Mouse (Mus musculus) spleen, embryonic (tissue): ENCODE data around the gene Ing4.
"Not testable (repeated sequence)": the region's sequence is repeated elsewhere in the genome, so short reads cannot be mapped to it uniquely, and the experiment has no call there.

Experiments used
- CTCF ChIA-PET: fragments of 350-600 bp; sonication (Branson Sonifier 250); formaldehyde crosslinking; loops from one replicate; lab custom pipeline; 2022; lab: Charles Lee

The Ing4 gene

DNA sequence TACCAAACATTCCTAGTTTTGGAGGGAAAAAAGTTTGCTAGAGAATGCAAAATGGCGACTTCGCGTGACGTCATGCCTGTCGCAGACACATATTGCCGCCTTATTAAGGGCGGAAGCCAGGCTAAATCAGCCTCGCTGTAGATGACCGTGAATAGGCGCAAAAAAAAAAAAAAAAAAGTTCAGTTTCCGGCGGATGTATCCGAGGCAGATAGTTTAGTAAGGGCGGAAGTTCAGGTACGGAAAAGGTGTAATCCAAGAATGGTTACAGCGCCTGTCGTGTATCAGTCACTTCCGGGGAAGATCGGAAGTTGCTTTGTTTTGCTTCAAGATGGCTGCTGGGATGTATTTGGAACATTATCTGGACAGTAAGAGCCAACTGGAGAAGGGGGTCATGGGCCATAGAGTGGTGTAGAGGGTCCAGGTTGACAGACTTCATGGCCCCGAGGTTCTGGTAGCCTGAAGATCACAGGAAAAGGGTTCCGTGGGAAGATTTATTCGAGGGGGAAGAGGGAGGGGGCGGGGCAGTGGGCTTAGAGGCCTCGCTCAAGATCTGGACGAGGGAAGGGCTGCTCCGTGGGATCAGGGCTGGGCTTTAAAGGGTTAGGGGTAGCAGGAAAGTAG, at the start of gene Ing4:
Gene Ing4 (plus strand): TSS at position 228 of the 621 bp plus-strand sequence.
- CTCF ChIA-PET, result no interaction called here

DNA sequence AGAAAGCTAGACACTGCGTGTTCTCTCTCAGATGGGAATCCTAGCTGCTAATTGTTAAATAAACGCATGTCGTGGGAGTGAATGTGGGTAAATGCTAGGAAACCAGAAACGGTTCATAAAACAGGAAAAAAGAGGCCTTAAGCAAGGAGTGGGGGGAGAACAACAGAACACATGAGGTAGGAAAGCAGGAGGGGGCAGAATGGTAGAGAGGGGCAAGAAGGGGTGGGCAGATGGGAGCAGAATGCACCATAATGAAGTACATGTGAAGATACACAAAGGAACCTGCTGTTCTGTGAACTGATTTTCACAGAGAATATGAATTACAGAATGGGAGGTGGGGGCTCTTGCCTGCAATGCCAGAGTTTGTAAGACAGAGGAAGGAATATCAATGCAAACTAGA, 47.3 kb upstream of the Ing4 start:
- CTCF ChIA-PET, result interaction anchor here (0.7 kb wide), 1 partner anchor 18 kb away, joined by 5 read pairs; no protein-coding TSS in a partner anchor

- CTCF ChIA-PET, result no interaction called here
Measured at GRCm38 (mm10) chr6:124993365-124993764, 46.2 kb upstream of the Ing4 start.

DNA sequence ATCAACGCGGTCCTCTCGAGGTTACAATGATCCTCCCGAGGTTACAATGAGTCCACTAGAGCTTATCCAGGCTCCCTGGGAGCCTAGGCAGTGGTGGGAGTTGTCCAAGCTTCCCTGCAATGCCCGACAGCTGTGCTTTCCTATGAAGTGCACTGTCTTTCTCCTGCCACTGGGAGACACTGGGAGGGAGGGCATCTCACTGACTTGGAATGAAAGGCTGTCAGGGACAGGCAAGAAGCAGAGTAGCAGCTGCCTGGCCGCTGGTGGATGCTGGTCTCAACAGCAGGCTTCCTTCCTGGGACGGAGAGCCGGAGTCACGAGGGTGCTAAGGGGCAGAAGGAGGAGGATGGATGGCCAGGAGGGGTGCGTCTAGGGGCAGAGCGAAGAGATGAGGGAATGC, 45.7 kb upstream of the Ing4 start:
- CTCF ChIA-PET, result interaction anchor here (0.7 kb wide), 1 partner anchor 18 kb away, joined by 3 read pairs; no protein-coding TSS in a partner anchor

DNA sequence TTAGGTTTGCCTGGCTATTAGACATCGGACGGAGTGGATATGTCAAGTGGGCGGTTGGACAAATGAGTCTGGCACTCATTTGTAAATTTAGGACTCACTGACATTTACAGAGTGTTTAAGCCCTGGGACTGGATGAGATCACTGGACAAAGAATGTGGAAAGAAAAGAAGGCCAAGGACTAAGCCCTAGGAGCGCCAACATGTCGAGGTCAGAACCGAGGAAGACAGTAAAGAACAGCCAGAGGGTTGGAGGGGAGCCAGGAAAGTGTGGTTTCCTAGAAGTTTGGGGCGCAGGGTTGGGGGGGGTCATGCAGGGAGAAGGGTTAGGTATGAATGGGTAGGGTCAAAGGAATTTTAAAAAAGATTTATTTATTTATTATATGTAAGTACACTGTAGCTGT, 44.3 kb upstream of the Ing4 start:
- CTCF ChIA-PET, result no interaction called here

GRCm38 (mm10) chr6:124995831-124996403, 43.6 kb upstream of the Ing4 start:
- CTCF ChIA-PET, result interaction anchor here (0.8 kb wide), 1 partner anchor 43 kb away, joined by 3 read pairs; no protein-coding TSS in a partner anchor

DNA sequence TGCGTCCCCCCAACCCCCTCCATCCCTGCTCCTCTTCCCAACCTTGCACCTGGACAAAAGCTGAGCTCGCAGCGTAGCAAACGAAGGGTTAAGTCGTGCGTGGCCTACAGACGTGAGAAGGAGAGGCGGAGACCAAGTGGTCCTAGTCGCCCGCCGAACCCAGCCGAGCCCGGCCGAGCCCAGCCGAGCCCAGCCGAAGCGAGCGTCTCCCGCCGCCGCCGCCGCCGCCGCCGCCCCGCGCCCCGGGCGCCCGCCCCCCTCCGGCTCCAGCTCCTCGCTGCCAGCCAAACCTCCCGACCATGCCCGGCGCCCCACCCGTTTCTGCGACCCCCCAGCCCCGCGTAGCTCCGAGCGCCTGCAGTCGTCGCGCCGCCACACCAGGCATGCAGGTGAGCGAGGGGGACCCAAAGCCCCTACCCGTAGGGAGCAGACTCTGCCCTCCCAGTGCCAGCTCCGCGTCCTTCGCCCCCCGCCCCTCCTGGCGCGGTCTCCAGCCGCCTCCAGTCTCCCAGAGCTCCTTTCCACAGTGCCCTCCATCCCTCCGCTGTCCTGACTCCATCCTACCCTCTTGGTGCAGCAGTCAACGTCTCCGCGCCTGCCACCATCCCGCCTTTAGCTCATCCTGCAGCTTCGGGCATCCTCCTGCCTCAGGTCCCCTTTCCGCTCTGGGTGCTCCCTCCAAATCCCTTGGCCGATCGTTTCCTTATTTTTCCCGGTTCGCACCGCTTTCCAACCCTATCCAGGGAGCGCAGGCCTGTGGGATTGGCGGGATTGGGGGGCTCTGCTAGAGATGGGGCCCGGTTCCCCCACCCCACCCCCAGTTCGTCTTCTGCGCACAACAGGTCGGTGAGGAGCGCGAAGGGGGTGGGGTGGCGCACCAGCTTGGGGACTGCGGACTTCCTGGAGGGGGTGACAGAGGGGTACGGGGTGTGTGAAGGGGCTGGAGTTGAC, 42.7 kb upstream of the Ing4 start, which contains the start of gene Pianp:
Gene Pianp (plus strand): TSS at position 144 of the 951 bp plus-strand sequence.
- CTCF ChIA-PET, result interaction anchor here (0.5 to 1.0 kb wide), 5 partner anchors 11 to 146 kb away, joined by 3 to 11 read pairs (median 3); partner anchors contain the start of gene Zfp384

DNA sequence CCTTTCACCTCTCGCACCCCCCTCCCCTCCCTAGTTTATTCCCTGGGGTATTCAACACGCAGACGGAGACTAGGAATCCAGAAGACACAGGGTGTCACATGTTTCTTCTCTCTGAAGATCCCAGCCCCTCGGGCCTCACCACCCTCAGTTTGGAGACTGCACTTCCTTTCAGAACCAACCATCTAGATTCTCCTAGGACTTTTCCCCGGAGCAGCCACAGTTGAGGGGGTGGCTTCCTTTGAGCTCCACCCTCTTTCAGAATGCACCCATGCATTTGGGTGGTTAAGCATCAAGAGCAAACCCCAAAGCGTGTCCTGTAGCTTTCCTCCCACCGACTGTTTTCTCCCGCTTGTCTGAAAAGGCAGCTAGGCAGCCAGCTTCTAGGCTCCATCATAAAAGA, 41.5 kb upstream of the Ing4 start:
- CTCF ChIA-PET, result interaction anchor here (0.6 kb wide), 1 partner anchor 91 kb away, joined by 9 read pairs; no protein-coding TSS in a partner anchor

- CTCF ChIA-PET, result no interaction called here
Measured at GRCm38 (mm10) chr6:124999091-124999490, 40.5 kb upstream of the Ing4 start.

DNA sequence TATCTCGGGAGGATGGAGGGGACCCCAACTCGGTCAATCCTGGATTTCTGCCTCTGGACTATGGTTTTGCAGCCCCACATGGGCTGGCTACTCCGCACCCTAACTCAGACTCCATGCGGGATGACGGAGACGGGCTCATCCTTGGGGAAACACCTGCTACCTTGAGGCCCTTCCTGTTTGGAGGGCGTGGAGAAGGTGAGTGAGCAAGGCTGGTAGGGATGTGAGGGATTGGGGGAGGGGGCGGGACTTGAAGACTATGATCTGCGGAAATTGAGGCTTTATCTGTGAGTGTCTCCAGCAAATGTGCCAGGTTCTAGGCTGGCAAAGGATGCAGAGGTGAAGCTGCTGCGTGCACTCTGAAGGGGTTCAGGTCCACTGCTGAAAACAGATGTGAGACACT, 40.0 kb upstream of the Ing4 start:
- CTCF ChIA-PET, result no interaction called here

- CTCF ChIA-PET, result interaction anchor here (0.6 kb wide), 1 partner anchor 31 kb away, joined by 5 read pairs; no protein-coding TSS in a partner anchor
Measured at GRCm38 (mm10) chr6:125003706-125004105, 35.9 kb upstream of the Ing4 start.

GRCm38 (mm10) chr6:125005086-125005485, 34.5 kb upstream of the Ing4 start:
- CTCF ChIA-PET, result no interaction called here

- CTCF ChIA-PET, result interaction anchor here (0.7 kb wide), 1 partner anchor 11 kb away, joined by 4 read pairs; the partner anchor contains the start of gene Pianp
Measured at GRCm38 (mm10) chr6:125008060-125008459, 31.5 kb upstream of the Ing4 start.

DNA sequence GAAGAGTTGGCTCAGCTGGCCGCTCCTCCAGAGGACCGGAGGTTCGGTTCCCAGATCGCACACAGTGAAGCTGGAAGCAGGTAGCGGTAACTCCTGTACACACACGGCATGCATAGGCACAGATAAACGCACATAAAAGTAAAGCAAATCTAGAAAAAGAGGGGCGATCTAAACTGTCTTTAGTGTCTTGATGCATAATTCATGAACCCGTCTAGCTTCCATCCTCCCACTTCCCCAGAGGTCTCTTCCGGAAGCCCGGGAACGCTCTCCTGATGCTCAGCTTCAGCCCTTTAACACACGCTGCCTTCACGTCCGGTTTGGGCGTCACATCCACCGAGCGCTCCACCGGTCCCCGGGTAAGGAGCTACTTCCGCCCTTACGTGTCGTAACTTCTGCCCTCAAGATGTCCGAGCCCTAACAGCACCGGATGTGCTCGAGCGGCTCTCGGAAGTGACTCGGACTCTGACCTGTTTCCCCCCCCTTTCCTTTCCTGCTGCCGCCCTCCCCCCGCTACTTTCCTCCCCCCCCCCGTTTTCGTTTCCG, 30.9 kb upstream of the Ing4 start:
- CTCF ChIA-PET, result interaction anchor here (0.6 to 0.7 kb wide), 2 partner anchors 12 to 77 kb away, joined by 3 read pairs; partner anchors contain the start of gene Pianp

GRCm38 (mm10) chr6:125009129-125009180, 30.6 kb upstream of the Ing4 start, which contains the start of gene Zfp384:
Gene Zfp384 (plus strand): TSS chr6:125009145.
- CTCF ChIA-PET, result interaction anchor here (0.6 to 0.7 kb wide), 2 partner anchors 12 to 77 kb away, joined by 3 read pairs; partner anchors contain the start of gene Pianp

- CTCF ChIA-PET, result interaction anchor here (0.5 to 0.7 kb wide), 6 partner anchors 13 to 266 kb away, joined by 3 to 5 read pairs (median 3); partner anchors contain the start of gene Pianp
Measured at GRCm38 (mm10) chr6:125009181-125010073, 30.1 kb upstream of the Ing4 start.

DNA sequence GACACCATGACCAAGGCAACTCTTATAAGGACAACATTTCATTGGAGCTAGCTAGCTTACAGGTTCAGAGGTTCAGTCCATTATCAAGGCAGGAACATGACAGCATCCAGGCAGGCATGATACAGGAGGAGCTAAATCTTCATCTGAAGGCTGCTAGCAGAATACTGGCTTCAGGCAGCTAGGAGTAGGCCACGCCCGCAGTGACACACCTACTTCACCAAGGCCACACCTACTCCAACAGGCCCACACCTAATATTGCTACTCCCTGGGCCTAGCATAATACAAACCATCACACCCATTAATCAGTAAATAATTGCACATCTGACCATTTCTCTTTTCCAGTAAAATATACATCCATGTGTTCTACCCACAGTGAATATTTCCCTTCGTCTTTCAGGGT, 21.9 kb upstream of the Ing4 start:
- CTCF ChIA-PET, result no interaction called here

- CTCF ChIA-PET, result not testable (repeated sequence)
Measured at GRCm38 (mm10) chr6:125030532-125030931, 9.0 kb upstream of the Ing4 start.

- CTCF ChIA-PET, result no interaction called here
Measured at GRCm38 (mm10) chr6:125031604-125032003, 8.0 kb upstream of the Ing4 start.

DNA sequence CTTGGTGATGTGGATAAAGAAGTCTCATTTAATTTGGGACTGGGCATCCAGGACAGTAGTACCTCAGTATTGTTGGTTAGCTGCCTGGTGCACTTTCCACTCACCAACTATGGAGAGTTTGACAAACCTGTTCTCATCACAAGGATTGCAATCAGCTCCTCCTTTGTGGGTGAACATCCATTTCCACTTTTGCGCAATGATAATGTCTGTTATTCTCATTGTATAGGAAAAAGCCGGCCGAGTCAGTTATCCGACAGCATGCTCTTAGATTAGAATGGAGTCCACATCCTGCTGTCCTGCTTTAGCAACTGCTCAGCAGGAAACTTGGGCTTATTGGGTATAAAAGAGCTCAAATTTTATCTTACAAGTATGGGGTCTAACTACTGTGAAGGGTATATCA, 894 bp upstream of the Ing4 start:
- CTCF ChIA-PET, result interaction anchor here (1.0 kb wide), 1 partner anchor 42 kb away, joined by 3 read pairs; the partner anchor contains the start of gene Pianp
